Mouse (Mus musculus) mature B cell (primary cell): ENCODE measurements around the gene Fkbp5.

Source experiments
- in situ Hi-C: fragments of 300-500 bp; cut with MboI; formaldehyde crosslinking; loops from 2 replicates; pipeline ENCODE4 v1.14.3; 2019

Gene Fkbp5

GRCm38 (mm10) chr17:28465968-28466367 lies 51.4 kb downstream of the Fkbp5 start:
- in situ Hi-C loops: no loop called here

DNA sequence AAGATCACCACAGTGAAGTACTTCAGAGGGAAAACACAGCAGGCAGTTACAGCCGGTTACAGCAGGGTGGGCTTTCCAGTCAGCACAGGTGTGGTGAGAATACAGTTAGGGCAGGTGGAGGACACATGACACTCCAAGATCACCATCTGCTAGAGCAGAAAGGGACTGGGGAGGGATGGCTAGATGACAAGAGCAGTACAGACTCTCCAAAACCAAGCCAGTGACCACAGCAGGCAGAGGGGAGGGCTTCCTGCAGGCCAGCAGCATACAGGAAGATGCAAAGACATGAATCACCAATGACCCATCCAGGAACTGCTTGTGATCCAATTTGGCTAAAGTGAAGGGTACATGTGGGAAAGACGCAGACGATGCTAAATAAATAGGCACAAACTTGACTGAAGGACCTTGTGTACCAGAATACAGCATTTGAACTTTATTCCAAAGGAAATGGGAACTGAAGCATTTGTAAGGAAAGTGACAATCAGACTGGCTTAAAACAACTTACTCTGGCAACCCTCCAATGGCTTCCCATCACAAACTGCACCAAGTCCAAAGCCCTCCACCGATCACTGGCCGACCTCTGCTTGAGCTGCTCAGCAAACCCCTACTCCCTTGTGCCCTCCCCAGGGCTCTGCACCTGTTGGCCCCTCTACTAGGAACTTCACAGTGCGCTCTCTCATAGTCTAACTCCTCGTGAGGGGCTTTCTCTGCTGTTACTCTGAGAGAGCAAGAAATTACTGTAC lies 53.5 kb downstream of the Fkbp5 start:
- in situ Hi-C loops: no loop called here

GRCm38 (mm10) chr17:28460388-28460787 lies 56.9 kb downstream of the Fkbp5 start:
- in situ Hi-C loops: no loop called here

- in situ Hi-C loops: no loop called here
Observed at GRCm38 (mm10) chr17:28455098-28455497, 62.2 kb downstream of the Fkbp5 start.

- in situ Hi-C loops: no loop called here
Observed at GRCm38 (mm10) chr17:28452889-28453288, 64.4 kb downstream of the Fkbp5 start.

- in situ Hi-C loops: no loop called here
Observed at GRCm38 (mm10) chr17:28451914-28452313, 65.4 kb downstream of the Fkbp5 start.

- in situ Hi-C loops: no loop called here
Observed at GRCm38 (mm10) chr17:28451487-28451886, 65.8 kb downstream of the Fkbp5 start.

DNA sequence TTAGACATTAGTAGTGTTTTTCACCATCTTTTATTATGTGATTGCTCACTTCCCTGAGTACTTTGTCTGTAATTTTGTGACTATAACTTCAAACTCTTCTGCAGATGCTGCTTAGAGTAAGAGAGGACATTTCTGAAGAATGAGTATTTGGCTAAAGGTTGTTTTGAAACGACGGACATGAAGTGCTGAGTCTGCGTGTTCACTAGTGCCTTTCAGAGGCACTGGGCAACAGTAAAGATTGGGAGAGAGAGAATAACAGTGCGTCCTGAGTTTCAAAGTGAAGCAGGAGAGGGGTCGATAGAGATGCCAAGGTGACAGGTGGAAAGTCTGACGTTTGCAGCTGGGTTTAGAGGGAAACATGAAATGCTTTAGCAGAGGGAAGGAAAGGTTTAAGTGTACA lies 69.1 kb downstream of the Fkbp5 start:
- in situ Hi-C loops: no loop called here

- in situ Hi-C loops: no loop called here
Observed at GRCm38 (mm10) chr17:28447789-28448188, 69.5 kb downstream of the Fkbp5 start.

DNA sequence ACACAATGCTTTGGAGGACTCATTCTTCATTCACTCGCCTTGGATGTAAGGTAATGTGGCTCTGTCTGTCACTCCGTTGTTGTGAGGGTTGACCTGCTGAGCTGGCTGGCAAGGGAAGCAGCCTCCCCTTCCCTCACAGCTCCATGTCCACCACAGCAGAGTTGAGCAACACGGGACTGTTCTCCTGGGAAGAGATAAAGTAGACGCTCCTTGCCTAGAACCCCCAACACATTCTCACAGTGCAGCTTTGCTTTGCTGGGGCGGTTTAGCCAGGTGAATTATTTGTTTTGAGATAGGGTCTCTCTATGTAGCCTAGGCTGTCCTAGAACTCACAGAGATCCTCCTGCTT lies 70.5 kb downstream of the Fkbp5 start:
- in situ Hi-C loops: no loop called here

GRCm38 (mm10) chr17:28445886-28446819 lies 71.2 kb downstream of the Fkbp5 start:
- in situ Hi-C loops: no loop called here

- in situ Hi-C loops: no loop called here
Observed at GRCm38 (mm10) chr17:28442661-28443060, 74.7 kb downstream of the Fkbp5 start.

- in situ Hi-C loops: no loop called here
Observed at GRCm38 (mm10) chr17:28438342-28439115, 78.8 kb downstream of the Fkbp5 start.

DNA sequence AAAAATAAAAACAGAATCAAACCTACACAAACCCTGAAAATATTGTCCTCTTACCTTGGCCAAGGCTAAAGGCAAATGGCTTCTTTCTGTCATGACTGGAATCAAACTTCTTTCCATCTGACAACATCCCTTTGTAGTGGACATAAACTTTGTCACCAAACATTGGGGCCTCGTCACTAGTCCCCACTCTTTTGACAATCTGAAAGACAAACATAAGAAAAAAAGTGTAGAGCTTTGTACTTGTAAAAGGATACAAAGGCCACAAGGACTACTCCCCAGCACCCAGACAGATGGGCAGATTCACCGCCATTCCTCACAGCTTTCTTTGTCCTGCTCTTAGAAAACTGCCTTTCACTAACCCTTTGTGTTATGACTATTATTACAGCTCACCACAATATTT lies 79.4 kb downstream of the Fkbp5 start:
- in situ Hi-C loops: no loop called here

DNA sequence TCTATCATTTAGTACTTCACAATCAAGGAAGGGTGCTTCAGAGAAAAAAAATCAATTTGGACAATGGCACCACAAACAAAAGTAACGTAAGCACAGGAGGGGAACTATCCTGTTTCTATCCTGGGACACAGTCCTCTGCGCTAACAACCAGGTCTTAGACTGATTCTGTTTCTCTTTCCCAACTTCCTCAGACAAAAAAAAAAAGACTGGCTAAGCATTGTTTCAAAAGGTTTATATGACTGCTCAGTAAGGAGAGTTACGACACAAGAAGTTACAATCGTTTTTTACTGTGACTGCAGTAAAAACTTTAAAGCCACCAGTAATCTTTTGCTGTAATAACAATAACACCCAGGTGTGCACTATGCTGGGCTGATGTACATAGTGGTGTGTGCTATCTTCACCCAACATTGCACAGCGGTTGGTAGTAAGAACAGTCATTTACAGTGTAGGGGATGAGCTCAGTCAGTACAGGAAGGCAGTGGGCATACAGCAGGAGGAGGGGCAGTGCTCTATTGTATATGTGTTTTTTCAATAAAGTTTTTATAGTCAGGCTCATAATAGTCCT lies 82.3 kb downstream of the Fkbp5 start:
- in situ Hi-C loops: no loop called here

DNA sequence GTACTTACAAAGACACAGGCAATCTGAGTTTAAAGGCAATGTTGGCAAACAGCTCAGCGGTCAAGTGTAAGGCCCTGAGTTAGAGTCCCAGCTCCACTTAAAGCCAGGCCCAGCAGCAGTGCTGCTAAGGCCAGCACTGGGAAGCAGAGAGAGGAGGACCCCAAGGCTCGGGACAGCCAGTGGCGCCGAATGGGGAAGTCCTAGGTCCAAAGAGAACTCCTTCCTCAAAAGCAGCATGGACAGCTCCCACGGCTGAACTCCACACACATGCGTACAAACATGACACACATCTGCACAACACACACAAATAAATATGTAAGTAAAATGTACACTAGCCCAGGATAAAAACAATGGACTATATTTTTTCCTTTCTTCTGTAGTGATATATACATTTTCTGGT lies 84.3 kb downstream of the Fkbp5 start:
- in situ Hi-C loops: no loop called here

GRCm38 (mm10) chr17:28431931-28432335 lies 85.4 kb downstream of the Fkbp5 start:
- in situ Hi-C loops: no loop called here

- in situ Hi-C loops: no loop called here
Observed at GRCm38 (mm10) chr17:28431038-28431437, 86.3 kb downstream of the Fkbp5 start.

DNA sequence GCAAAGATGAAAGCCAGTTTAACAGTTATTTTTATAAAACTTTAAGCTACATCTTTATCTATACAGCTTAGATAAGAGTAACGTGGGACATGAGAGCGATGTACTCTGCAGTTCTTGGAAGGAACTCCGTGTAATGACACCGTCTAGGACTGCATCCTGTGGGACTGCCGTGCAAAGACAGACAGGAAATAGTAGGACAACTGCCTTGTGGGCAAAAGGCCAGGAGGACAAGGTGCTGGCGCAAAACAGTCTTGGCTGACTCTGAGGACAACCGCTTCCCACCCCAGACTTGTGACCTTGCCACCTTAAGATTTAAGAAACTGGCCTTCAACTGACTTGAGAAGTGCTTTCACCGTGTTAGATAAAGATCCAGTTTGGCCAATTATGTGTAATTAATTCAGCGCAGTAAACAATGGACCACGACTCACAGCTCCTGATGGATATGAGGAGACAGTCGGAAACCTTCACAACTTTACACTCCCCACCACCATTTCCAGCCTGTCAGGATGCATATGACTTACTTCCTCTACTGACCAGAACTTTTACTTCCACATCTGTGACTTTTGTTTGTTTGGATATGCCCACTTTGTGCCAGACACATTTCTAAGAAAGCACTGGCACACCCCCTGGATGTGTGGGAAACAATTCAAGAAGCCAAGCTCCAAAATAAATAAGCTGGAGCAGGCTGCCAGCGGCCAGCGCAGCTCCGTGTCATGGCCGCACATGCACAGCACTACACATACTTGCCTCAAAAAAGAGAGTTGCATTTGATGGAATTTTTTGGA lies 88.7 kb downstream of the Fkbp5 start:
- in situ Hi-C loops: no loop called here

- in situ Hi-C loops: no loop called here
Observed at GRCm38 (mm10) chr17:28427666-28428065, 89.7 kb downstream of the Fkbp5 start.

GRCm38 (mm10) chr17:28424373-28424772 lies 93.0 kb downstream of the Fkbp5 start:
- in situ Hi-C loops: no loop called here
